Mouse (Mus musculus) cerebellum, adult 9-10 months (tissue): ENCODE data around the gene Zfp260.

Experiments
- DNase-seq: peaks from one replicate; pipeline ENCODE4 v3.0.0; 2022

Zfp260 gene

DNA sequence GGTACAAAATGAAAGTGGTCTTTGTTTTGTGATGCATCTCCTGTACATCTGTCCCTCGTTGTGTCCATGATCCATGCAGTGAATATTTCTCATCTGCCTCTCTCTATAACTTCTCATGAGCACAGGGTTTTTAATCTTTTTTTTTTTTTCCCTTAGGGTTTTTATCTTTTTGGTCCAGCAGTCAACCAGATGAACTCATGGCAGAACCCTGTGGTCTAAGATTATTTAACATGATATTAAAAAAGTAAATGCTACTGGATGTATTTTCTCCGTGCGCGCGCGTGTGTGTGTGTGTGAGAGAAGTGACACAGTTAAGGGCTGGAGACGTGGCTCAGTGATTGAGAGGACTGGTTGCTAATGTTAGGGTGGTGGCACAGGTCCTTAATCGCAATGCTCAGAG lies 35.3 kb downstream of the Zfp260 start:
- DNase-seq: no peak

DNA sequence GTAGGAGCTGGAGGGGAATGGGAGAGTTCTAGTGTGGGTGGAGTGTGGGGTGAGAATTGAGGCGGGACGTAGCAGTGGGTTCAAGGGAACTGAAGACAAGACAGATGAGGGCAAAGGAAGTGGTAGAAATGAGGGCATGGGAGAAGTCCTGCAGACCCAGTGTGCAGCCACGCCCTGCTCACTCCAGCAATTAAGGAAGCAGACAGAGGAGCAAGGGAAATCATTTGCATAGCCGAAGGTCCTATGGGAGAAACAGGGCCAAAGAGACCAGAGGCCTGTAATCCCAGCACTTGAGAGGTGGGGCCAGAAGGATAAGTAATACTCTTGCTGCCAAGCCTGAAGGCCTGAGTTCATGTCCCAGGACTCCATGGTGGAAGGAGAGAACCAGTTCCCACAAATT lies 37.8 kb downstream of the Zfp260 start:
- no peak for DNase-seq

- DNase-seq: no peak
These were observed 42.2 kb downstream of the Zfp260 start for GRCm38 (mm10) chr7:30136826-30137225.

DNA sequence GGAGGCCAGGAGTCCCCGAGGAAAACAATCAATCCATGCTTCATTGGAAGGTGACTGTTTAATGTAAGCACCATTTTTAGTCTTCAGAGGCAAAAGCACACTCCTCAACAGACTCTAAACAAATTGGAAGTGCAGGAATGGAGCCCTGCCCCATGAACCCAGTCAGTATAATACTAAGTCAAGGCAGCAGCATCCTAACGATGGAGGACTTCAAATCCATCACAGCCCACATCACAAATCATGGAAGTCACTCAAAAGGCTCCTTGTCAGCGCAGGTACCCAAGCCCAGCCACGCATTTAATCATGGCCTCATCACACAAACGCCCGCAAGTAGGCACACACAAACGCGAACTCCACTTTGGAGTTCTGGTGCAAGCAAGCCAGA lies 48.6 kb downstream of the Zfp260 start:
- no peak for DNase-seq

GRCm38 (mm10) chr7:30143555-30144209 lies 49.1 kb downstream of the Zfp260 start:
- DNase-seq: peak; percentile 48

GRCm38 (mm10) chr7:30147011-30147410 lies 52.4 kb downstream of the Zfp260 start:
- no peak for DNase-seq

- no peak for DNase-seq
These were observed 59.5 kb downstream of the Zfp260 start for GRCm38 (mm10) chr7:30154040-30154439.

DNA sequence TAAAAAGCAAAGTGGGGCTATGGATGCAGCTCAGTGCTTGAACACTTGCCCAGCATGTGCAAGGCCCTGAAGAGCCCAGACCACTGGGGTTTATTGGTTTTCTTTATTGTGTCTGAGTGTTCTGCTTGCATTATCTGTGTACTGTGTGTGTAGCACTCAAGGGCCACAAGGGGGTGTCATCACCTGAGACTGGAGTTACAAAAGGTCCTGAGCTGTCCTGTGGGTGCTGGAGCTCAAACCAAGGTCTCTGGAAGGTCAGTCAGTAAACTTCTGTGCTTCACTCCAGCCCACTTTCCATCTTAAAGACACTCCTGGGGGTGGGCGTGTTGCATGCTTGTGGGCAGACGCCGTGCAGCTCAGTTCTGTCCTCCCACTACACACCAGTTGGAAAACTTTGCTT lies 60.9 kb downstream of the Zfp260 start:
- DNase-seq: no peak
